Mouse (Mus musculus): Measurements from ENCODE around the gene Hcn4.
A peak's percentile ranks its signal among the peaks of the same experiment; 100 is the strongest.

- TF ChIP-seq EP300 (IDR thresholded peaks at IDR 0.05; ENCODE audit: insufficient read depth, low read depth, low read length), result peak; percentile 93
- TF ChIP-seq CTCF (IDR thresholded peaks at IDR 0.05), result no peak
- no peak for TF ChIP-seq POLR2A (IDR thresholded peaks at IDR 0.05; ENCODE audit: insufficient read depth, low read depth, low read length)
Observed at GRCm38 (mm10) chr9:58817676-58818075, 5.5 kb upstream of the Hcn4 start.
